Mouse (Mus musculus) retina, embryonic 14.5 days (tissue): ENCODE results near the gene Gapdhs.
A peak's percentile ranks its signal among the peaks of the same experiment; 100 is the strongest.
"Not testable (repeated sequence)": the region's sequence is repeated elsewhere in the genome, so short reads cannot be mapped to it uniquely, and the experiment has no call there.

Source experiments
- DNase-seq: peaks from one replicate; pipeline ENCODE4 v3.0.0-alpha.2; 2015; ENCODE audit warnings: low spot score

Gapdhs gene

DNA sequence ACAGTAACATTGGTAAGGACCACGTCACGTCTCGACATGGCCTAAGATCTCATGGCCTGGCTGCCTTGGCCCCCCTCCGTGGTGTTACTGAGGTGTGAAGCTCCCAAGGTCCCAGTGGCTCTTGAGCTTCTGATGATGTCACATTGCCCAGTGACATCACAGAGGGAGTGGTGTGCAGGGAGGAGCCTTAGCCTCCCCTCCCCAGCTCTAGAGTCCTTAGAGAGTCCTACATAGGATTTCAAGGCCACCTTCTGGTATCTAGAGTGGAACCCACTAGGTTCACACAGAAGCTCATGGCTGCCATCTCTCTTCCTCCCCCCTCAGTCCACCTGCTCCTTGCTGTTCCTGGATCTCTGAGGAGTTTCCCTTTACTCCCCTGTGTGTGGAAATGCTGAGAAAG lies at the start of gene Gapdhs:
Gapdhs (minus strand) TSS at position 65 of the 400 bp plus-strand sequence.
- DNase-seq = not testable (repeated sequence)

DNA sequence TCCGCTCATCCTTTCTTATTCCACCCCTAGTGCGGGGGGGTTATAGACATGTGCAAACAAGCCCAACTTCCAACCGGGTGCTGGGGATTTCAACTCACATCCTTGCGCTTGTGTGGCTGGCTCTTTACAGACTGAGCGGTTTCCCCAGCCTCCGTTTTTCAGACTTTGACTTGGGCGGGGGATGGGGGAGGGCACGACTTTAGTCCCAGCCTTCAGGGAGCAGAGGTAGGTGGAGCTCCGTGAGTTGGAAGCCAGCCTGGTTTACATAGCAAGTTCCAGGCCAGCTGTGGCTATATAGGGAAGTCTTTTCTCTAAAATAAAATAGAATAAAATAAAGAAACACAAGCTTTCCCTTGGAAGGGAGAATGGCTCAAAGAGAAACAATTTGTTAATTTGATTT lies 48.4 kb upstream of the Gapdhs start:
- no peak for DNase-seq

DNA sequence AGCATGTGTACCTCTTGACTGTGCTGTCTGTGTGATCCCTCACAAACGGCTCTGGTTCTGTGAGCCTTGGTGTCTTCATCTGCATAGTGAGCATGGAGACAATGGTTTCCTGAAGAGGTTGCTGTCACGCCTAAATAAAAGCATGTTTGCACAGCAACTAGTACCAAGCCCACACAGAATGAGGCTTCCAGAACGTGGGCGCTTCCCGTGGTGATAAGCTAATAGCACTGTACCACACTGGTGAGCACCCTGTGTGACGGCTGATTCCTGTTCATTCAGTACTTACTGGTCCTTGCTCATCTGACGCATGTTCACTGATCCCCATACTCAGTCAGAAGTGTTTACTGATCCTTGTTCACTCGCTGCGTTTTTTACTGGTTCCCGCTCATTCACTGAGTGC lies 46.7 kb upstream of the Gapdhs start:
- no peak for DNase-seq

DNA sequence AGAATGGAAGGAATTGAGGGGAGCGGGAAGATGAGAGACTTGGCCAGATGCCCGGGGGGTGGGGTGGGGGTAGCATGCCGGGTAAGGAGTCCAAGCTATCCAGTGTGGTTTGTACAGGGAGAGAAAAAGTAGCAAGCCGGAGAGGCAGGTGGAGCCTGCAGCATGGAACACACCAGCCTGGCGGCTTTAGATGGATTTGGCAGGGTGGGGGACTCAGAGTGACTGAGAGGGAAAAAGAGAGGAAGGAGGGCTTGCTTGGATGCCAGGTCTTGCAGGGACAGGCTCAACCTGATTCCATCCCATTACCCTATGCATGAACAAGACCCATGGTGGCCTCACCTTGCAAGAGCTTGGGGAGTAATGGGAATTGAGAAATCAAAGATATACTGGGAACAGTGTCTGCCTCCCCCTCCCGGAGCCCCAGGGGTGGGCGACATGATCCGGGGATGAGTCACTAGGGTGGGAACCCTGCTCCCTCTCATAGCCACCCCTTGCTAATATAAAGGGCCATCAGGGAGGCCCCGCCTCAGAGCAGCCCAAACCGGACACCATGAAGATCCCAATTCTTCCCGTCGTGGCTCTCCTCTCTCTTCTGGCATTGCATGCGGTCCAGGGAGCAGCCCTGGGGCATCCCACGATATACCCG lies 44.0 kb upstream of the Gapdhs start, which contains the start of gene Krtdap:
Krtdap (plus strand) TSS at position 520 of the 646 bp plus-strand sequence.
- no peak for DNase-seq

DNA sequence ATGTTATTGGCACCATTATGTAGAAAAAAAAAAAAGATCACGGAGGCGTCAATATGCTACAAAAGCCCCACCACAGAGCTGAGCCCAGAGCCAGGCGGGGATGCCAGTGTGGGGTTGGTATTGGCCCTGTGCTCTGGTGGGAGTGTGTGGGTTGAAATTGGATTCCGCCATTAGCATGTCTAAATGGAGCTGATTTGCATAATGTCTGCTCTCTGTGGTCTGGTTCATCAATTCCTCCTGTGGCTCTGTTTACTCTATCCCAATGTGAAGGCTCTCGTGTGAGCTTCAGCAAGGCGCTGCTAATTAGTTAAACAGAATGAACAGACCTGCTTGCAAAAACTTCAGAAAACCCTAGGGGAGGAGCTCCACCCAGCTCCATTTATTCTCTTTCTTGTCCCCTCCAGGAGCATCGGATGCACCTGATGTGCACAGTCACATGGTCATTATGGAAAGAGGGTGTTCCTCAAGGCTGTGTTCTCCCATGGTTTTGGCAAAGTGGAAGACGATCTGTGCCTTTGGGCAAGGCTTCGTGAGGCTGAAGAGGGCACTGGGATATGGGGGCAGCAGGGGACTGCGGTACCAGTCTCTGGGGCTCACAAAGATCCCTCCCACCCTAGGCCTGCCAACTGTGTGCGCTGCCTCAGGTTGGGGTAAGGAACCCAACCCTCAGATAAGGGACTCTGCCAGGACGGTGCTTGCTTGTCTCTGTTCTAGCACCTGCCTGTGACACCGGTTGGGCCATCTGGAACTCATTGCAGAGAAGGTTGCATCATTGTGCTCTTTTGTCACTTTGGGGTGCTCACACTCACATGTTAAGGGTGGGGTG lies 42.5 kb upstream of the Gapdhs start:
- no peak for DNase-seq

DNA sequence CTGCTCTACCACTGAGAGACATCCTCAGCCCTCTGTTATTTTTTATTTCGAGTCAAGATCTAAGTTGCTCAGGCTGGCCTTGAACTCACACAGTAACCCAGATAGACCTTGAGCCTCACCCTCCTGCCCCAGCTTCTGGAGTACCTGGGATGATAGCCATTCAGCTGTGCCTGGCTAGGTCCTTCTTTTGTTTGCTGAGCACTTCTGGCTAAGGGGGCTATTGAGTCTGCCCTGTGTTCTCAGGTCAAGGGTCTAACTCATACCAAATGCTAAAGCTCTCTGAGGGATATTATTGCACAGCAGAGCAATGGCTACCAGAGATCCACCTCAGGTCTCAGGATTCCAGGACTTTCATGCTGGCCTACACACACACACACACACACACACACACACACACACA lies 41.7 kb upstream of the Gapdhs start:
- no peak for DNase-seq

DNA sequence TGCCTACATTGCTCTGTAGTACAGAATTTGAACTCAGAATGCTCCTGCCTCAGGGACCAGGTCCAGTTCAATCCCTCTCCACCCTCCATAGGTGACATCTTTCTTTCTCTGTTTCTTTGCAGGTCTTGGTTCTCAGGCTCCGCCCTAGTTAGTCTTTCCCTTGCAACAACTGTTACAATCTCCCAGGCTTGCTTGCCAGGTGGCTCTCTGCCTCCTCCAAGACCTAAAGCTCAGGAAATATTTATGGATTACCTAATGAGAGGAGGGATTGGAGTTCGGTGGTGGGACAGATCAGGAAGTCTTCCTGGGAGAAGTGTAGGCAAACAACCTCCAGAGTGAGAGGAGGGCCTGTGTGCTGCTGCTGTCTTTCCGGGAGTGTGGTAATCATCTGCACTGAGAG lies 39.2 kb upstream of the Gapdhs start:
- no peak for DNase-seq

DNA sequence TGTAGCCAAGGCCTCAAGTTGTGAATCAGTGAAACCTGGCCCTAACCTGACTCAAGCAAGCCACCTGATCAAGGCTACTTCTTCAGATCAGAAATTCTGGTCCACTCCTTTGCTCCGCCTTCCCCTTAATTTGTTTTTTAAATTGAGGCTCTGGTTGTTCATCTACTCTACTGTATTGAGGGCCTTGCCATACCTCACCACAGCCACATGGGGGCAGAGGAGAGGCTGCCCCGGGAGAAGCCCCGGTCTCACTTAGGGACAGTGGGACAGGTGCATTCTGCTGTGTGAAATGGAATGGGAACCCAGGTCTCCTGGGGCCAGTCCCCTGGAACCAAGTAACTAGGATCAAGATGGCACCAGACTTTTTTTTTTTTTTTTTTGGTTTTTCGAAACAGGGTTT lies 38.3 kb upstream of the Gapdhs start:
- no peak for DNase-seq

DNA sequence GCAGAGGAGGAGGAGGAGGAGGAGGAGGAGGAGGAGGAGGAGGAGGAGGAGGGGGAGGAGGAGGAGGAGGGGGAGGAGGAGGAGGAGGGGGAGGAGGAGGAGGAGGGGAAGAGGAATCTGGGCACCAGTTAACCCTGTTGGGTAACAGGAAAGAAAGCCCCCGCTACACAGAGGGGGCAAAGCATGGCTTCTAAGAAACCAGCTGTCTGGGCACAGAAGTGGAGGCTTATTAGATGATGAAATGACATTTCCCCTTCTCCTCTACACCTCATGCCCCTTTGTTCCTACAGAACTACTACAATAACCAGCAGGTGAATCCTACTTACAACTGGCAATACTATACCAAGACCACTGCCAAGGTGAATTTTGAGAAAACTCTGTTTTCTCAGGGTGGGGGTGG lies 34.4 kb upstream of the Gapdhs start:
- no peak for DNase-seq

DNA sequence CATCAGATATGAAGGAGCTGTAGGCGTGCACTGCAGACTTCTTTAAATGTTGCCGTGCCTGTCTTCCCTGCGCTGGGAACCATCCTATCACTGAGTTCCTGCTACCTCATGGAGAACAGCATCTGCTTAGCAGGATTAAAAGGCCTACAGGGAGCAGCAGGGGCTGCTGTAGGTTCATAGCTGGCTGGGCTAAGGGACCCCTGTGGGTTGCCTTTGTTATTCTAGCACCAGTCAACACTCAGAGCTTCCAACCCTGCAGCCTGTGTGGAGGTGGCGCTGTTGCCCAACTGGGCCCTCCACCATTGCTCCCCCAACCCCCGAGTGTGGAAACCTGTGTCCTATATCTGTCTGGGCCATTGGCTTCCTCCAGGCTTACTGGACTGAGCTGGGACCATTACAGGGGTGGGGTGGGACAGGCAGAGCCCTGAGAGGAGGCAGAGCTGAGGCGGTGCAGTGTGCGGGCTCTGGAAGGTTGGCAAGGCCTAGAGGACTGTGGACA lies 33.6 kb upstream of the Gapdhs start:
- no peak for DNase-seq

DNA sequence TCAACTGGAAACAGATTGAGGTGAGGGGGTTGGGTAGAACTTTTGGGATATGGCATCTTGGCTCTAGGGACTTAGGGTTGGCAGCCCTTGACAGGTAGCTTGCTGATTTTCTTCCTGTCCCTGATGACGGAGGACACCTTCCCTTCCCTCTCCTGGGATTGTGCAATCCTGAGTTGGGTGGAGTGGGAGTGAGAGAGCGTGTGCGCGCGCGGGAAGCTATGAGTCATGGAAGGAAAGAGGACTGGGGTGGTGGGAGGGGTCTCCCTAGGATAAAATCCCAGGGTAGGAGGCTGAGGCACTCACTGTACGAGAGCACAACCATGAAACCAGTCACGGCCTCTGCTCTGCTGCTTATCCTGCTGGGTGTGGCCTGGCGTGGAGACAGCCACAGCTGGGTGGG lies 32.6 kb upstream of the Gapdhs start:
- no peak for DNase-seq

DNA sequence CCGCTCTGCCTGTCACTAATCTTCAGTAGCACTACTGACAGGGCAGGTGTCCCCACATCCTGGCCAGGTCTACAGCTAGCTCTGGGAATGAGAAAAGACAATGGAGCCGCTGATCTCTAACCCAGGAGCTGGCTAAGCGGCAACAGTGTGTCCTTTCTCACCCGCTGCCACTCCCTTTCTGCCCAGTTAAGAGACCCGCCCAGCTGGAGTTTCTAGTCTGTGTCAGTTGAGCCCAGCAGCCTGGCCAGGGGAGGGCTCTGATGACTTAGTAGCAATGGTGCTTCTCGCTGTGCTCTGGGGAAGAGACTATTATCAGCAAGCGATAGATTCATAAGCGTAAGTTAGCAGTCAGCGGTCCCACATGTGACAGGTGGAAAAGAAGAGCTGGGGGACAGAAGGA lies 25.8 kb upstream of the Gapdhs start:
- peak; percentile 8 for DNase-seq

DNA sequence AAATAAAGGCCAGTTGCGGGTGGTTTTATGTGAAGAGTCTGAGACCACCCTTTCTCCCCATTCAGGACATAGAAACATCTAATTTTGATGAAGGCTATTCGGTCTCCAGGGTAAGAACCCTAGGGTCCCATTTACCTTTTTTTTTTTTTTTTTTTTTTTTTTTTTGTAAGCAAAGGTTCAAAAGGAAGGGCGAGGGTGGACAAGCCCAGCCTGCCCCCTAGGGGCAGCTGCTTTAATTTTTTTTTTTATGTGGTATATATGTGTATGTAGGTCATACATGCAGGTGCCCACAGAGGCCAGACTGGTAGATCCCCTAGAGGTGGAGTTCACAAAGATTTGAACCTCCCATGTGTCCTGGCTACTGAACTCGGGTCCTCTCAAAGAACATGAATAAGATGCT lies 22.9 kb upstream of the Gapdhs start:
- no peak for DNase-seq

DNA sequence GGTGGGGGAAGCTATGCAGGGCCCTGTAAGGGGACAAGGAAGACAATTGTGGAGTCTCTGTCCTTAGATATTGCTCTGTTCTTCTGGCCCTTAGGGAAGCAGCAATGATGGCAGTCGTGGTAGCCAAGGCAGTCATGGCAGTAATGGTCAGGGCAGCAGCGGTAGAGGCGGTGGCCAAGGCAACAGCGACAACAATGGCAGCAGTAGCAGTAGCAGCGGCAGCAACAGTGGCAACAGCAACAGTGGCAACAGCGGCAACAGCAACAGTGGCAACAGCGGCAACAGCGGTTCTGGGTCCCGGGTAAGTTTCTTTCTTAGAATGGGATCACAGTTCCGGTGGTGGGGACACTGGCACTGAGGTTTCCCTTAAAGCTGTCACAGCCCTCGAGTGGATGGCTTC lies 21.7 kb upstream of the Gapdhs start:
- peak; percentile 47 for DNase-seq

DNA sequence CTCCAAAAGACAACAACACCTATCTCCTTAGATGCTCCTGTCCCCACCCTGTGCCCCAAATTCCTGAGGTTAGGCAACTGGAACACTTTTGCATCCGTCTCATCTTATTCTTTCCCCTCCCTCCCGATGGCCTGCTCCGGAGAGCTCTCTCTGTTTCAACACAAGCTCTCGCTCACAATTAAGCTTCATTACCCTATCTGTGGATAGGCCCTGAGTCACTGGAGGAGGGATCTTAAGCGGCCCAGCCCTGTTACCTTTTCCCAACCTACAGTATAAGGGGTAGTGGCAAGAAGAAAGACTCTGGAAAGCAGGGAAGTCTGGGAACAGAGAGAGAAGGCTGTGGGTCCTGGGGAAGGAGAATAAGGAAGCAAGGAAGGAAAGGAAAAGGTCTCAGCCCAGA lies 20.0 kb upstream of the Gapdhs start, which contains the start of gene Dmkn:
Dmkn (plus strand) TSS at position 301 of the 400 bp plus-strand sequence.
- DNase-seq = no peak

DNA sequence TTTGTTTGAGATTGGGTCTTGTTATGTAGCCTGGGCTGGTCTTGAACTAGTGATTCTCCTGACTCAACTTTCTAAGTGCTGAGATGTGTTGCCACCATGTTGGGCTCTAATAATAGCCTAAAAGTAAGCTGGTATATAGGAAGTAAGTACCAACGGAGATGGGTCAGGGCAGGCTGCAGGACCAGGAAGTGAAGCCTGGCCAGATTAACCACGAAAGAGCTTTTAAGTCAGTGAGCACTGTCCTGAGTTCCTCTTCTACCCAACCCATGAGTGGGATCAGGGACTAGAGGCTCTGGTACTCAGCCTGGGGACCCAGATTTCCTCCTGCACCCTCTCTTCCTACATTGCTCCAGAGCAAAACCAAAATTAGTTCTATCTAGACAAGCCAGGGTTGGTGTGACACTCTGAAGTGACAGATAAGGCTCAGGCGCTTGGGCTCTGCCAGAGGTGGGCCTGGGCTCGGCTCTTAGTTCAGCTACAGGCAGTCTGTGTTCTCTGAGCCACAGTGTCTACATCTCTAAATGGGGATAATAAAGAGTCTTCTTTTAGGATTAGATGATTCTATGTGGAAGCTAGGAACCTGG lies 18.4 kb upstream of the Gapdhs start:
- no peak for DNase-seq

DNA sequence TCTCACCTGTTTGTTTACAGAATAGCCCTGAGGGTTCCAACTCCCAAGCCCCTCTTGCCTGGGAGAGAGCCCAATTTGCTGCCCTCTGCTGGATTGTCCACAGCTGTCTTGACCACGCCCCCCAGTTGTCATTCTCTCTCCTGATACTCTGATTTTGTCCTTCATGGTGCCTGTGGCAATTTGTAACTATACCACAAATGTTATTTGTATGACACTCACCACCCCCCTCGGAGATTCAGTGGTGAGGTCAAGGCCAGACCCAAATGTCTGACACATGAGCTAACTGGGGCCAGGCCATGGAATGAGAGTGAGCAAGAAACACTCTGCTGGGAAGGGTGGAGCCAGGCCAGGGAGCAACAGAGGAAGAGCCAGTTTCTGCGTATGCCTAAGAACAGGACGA lies 15.4 kb upstream of the Gapdhs start:
- peak; percentile 67 for DNase-seq

DNA sequence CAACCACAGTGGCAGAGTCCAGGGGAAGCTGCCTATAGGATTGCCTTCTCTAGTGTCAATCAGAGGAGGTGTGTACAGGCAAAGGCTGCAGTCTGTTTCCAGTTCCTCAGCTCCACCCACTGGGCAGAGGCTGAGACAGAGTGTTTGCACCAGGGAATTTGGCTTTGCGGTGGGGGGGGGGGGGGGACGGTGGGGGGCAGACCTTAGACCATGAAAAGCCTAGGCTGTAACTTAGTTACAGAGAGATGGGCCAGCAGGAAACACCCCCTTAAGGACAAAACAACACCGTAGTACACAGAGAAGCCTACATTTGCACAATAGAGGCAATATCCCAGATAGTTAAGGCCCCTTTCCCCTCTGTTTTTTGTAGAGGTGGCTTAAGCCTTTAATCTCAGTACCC lies 13.5 kb upstream of the Gapdhs start:
- no peak for DNase-seq

DNA sequence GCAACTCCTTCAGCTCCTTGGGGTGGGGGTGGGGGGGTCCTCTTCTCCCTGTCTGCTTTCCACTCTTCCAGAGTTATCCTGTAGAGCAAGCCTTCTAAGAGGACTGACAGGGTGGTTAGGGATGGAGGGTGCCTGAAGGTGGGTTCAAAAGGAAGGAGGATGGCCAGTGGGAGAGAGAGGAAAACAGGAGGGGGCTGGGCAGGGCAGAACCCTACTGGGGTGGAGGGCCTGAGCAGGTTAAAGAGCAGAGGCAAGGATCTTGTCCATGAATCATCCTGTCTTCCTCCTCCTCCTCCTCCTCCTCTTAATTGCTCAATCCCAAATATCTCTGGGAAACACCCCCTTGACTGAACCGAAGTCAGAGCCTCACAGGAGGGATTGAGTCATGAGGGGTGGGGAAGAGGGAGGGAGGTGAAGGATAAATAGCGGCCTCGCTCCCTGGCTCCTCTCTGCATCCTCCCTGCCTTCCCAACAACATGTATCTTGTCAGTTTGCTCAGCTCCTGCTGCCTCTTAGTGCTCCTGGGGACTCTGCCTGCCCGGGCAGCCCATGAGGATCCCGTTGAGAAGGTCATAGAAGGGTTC lies 7.7 kb upstream of the Gapdhs start, which contains the start of gene Sbsn:
Sbsn (plus strand) TSS at position 386 of the 584 bp plus-strand sequence.
- no peak for DNase-seq

DNA sequence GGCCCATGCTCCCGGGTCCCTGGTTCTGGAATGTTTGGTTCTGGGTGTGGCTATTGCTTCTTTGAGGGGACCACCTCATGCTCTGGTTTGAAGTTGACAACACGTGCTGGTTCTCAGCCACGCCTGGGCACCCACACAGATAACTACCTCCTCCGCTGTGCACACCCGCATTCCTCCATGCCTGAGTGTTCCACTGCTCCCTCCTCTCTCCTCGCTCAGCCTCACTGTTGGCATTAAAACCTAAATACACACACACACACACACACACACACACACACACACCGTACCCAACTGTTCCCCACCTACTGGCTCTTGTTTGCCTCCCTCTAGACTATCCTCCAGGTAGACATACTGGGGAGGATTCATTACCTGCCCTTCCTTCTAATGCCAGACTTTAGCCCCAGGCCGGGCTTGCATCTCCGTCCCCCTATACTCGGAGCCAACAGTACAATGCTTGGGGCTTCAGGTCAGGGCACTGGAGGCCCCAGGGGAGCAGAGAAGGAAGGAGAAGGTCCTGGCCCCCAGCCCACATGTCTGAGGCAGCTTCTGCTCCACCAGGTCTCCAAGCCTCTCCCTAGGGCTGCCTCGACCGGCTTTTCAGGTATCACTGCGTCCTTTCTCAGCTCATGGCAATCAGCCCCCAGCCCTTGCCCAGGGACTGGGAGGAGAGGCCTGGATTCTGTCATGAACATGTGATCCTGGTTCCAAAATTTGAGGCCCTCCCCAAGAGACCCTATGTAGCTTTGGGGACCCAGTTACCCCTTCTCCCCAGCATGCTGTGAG lies 6.5 kb upstream of the Gapdhs start:
- no peak for DNase-seq

DNA sequence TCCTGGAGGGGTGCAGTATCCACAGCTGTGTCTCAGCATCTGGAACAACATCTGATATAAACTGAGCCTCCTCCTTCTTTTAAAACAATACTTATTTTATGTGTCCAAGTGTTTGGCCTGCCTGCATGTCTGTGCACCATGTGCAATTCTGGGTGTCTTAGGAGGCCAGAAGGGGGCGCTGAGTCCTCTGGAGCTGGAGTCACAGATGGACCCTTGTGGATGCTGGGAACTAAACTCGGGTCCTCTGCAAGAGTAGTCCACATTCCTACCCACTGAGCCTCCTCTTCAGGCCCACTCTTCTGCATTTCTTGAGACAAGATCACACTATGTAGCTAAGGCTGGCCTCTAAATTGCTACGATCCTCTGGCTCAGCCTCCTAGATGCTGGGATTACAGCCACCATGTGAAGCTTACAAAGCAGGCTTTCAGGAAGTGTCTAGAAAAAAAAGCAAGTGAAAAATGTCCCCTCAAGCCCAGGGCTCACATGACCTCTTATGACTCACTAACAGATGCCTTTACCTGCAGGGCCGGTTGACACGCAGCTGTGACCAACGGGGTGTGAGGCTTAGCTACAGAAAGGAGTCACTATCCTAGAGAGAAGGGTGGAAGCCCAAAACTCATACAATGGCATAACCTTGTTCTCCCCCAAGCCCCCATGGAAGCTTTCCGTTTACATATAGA lies 4.2 kb upstream of the Gapdhs start:
- DNase-seq = no peak
